Mouse (Mus musculus): ENCODE data around the gene Ppp1r8.

DNA sequence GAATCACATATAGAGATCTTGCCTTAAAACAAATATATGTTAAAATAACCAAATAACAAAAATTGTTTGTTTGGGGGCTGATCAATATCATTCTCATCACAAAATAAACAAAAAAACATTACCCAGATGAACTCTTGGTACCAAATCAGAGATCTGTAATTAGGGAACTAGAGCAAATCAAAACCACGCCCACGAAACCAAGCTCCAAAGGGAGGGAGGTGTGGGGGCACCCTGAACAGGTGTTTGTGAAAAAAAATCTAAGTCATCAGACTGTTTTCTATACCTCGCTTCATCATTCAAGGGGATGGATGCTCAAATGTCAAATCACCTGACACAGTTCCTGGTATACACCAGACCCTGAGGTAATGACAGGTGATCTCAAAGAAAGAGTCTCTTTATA is 1.5 kb downstream of the Ppp1r8 start:
- TF ChIP-seq TAL1 (IDR thresholded peaks at IDR 0.05; ENCODE audit: low read length) (no peak), GATA1 (IDR thresholded peaks at IDR 0.05; ENCODE audit: low read length) (no peak)

Measured in erythroblast, embryonic 14.5 days (primary cell).